Mouse (Mus musculus) spleen, adult 2 months (tissue): ENCODE results near the gene 1110051M20Rik.

Experiments used
- CTCF ChIP-seq: fragments of 200-500 bp; IDR thresholded peaks from 2 replicates; pipeline ENCODE4 v1.5.1; 2011; ENCODE audit warnings: mild to moderate bottlenecking, inconsistent platforms; ENCODE audit not compliant: insufficient read depth, insufficient read length, insufficient replicate concordance; ENCODE audit errors: extremely low read depth
- POLR2A ChIP-seq: fragments of 200-500 bp; IDR thresholded peaks from 2 replicates; pipeline ENCODE4 v1.6.1; 2011; ENCODE audit warnings: low read depth, low read length, inconsistent platforms

GRCm38 (mm10) chr2:91255661-91256150 lies 188.8 kb downstream of the 1110051M20Rik start, which contains the start of gene Pacsin3:
- no peak for TF ChIP-seq POLR2A
- no peak for TF ChIP-seq CTCF
